In the genomic region with DNA sequence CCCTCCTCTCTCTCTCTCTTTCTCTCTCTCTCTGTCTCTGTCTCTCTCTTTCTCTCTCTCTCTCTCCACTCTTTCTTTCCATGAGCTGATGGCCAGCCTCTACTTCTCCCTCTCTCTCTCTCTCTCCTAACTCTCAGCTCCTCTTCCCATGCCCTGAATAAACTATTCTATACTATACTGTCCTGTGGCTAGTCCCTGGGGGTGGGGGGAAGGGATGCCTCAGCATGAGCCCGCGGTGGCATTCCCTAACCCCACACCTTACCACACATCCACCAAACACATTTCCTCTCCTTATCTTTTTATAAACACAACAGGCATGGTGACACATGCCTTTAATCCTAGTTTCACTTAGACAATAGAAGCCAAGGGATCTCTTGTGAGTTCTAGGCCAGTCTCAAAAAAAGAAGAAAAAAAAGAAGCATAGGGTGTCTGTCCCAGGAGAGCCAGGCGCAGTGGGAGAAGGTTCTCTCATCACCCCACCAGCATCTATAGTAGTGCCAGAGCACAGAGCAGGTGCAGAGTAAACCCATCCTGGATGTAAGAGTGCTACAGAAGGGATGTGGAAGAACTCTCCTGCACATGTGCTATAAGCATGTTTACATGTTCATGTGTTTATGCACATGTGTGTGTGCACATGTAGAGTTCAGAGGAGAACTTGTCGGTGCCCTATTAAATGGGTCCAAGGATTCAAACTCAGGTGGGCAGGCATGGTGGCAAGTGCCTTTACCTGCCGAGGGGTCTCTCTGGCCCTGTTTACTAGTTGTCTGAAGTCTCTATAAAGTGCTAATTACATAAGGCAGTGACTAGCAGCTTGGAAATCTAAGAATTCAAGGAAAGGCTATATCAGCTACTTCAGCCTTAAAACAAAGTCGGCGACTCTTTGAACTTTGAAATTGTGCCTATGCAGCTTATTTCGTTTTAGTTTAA, we compare ENCODE assay signal across 8 mouse cellular contexts. TPM values are rescaled to one million over a fixed set of nuclear protein-coding genes. Genes with fewer than 3 reads are reported as not detected.
DNase-seq lines count a peak whose midpoint lies in the region; ATAC-seq and TF ChIP-seq lines count a peak whose summit lies in the region.

No protein-coding gene starts in this region.

- no peak; the same call in 1 of the 2 replicates for ATAC-seq in kidney, postnatal 0 days (replicated peaks; ENCODE audit: low FRiP score, low read depth)
- ATAC-seq in embryonic facial prominence, embryonic 11.5 days (replicated peaks; ENCODE audit: insufficient number of reproducible peaks, low FRiP score, low TSS enrichment, low read depth), result no peak; the same call in 1 of the 2 replicates
- peak; percentile 31; the same call in 1 of the 2 replicates for ATAC-seq in hindbrain, postnatal 0 days
- ATAC-seq in midbrain, postnatal 0 days (ENCODE audit: low FRiP score), result no peak
- ATAC-seq in cerebellum, adult (ENCODE audit: insufficient number of reproducible peaks, low FRiP score, low TSS enrichment), result no peak

- no peak overlapping the region for H3K27ac ChIP-seq in kidney, postnatal 0 days
- no peak overlapping the region for H3K27ac ChIP-seq in embryonic facial prominence, embryonic 11.5 days (replicated peaks; ENCODE audit: low read depth, low read length)
- H3K27ac ChIP-seq in hindbrain, postnatal 0 days, result no peak overlapping the region
- no peak overlapping the region for H3K27ac ChIP-seq in midbrain, postnatal 0 days (ENCODE audit: low read depth, low read length)

- H3K9me3 ChIP-seq in kidney, postnatal 0 days (replicated peaks; ENCODE audit: low read length), result no peaks in the 10 kb centered on the region
- H3K9me3 ChIP-seq in embryonic facial prominence, embryonic 11.5 days (replicated peaks; ENCODE audit: control insufficient read depth, low read length), result no peaks in the 10 kb centered on the region
- no peaks in the 10 kb centered on the region for H3K9me3 ChIP-seq in hindbrain, postnatal 0 days (ENCODE audit: low read length)
- no peaks in the 10 kb centered on the region for H3K9me3 ChIP-seq in midbrain, postnatal 0 days (ENCODE audit: low read length)

- peaks cover 6% of the 10 kb centered on the region; the same call in 1 of the 2 replicates for H3K4me1 ChIP-seq in kidney, postnatal 0 days (replicated peaks; ENCODE audit: insufficient read depth, low read length)
- H3K4me1 ChIP-seq in embryonic facial prominence, embryonic 11.5 days (ENCODE audit: control insufficient read depth, insufficient read depth, low read length), result no peaks in the 10 kb centered on the region
- H3K4me1 ChIP-seq in hindbrain, postnatal 0 days (ENCODE audit: insufficient read depth, low read length), result no peaks in the 10 kb centered on the region
- H3K4me1 ChIP-seq in midbrain, postnatal 0 days (ENCODE audit: insufficient read depth, low read length), result peaks cover 5% of the 10 kb centered on the region; the same call in 1 of the 2 replicates

- H3K4me2 ChIP-seq in kidney, postnatal 0 days (ENCODE audit: low read length), result peak overlapping the region; percentile 78
- H3K4me2 ChIP-seq in embryonic facial prominence, embryonic 11.5 days (ENCODE audit: low read depth, low read length), result no peak overlapping the region; the same call in 1 of the 2 replicates
- peak overlapping the region; percentile 80 for H3K4me2 ChIP-seq in hindbrain, postnatal 0 days (ENCODE audit: low read depth, low read length)
- peak overlapping the region; percentile 64 for H3K4me2 ChIP-seq in midbrain, postnatal 0 days (ENCODE audit: low read depth, low read length, poor library complexity, severe bottlenecking)

- peaks cover 14% of the 10 kb centered on the region; the same call in 1 of the 2 replicates for H3K36me3 ChIP-seq in kidney, postnatal 0 days (ENCODE audit: insufficient read depth, low read length)
- H3K36me3 ChIP-seq in embryonic facial prominence, embryonic 11.5 days (replicated peaks; ENCODE audit: control insufficient read depth, insufficient read depth, low read depth, low read length), result no peaks in the 10 kb centered on the region; the same call in 1 of the 2 replicates
- H3K36me3 ChIP-seq in hindbrain, postnatal 0 days (ENCODE audit: insufficient read depth, low read length), result peaks cover 13% of the 10 kb centered on the region
- peaks cover 5% of the 10 kb centered on the region; the same call in 1 of the 2 replicates for H3K36me3 ChIP-seq in midbrain, postnatal 0 days (ENCODE audit: insufficient read depth, low read length)

- WGBS in kidney, postnatal 0 days, result 51% methylated on average over 8 of the region's 8 CpGs
- 48% methylated on average over 8 of the region's 8 CpGs for WGBS in embryonic facial prominence, embryonic 11.5 days
- 55% methylated on average over 8 of the region's 8 CpGs for WGBS in hindbrain, postnatal 0 days
- 50% methylated on average over 8 of the region's 8 CpGs for WGBS in midbrain, postnatal 0 days

- DNase-seq in kidney, postnatal 0 days (ENCODE audit: low spot score), result no peak
- no peak for DNase-seq in kidney, postnatal 10 days
- DNase-seq in embryonic facial prominence, embryonic 11.5 days (ENCODE audit: low spot score), result no peak
- no peak for DNase-seq in hindbrain, postnatal 0 days (ENCODE audit: low spot score)
- DNase-seq in midbrain, postnatal 0 days (ENCODE audit: low spot score), result no peak
- DNase-seq in layer of hippocampus, postnatal 36 days, result no peak
- no peak for DNase-seq in gastrocnemius, adult 8-10 months (ENCODE audit: low spot score in 2 of 2)

- no peaks in the 10 kb centered on the region for H3K27me3 ChIP-seq in kidney, postnatal 0 days (ENCODE audit: insufficient read depth, low read length)
- no peaks in the 10 kb centered on the region for H3K27me3 ChIP-seq in embryonic facial prominence, embryonic 11.5 days (ENCODE audit: control insufficient read depth, insufficient read depth, low read length)
- H3K27me3 ChIP-seq in hindbrain, postnatal 0 days (ENCODE audit: insufficient read depth, low read length), result no peaks in the 10 kb centered on the region
- no peaks in the 10 kb centered on the region for H3K27me3 ChIP-seq in midbrain, postnatal 0 days (ENCODE audit: insufficient read depth, low read length)

- peak overlapping the region; percentile 92; the same call in 1 of the 2 replicates for H3K9ac ChIP-seq in kidney, postnatal 0 days (ENCODE audit: low read depth, low read length)
- H3K9ac ChIP-seq in embryonic facial prominence, embryonic 11.5 days (replicated peaks; ENCODE audit: low read length), result peak overlapping the region; percentile 79; the same call in 1 of the 2 replicates
- peak overlapping the region; percentile 69; the same call in 1 of the 2 replicates for H3K9ac ChIP-seq in hindbrain, postnatal 0 days (replicated peaks; ENCODE audit: low read length)
- H3K9ac ChIP-seq in midbrain, postnatal 0 days (replicated peaks; ENCODE audit: low read length, poor library complexity, severe bottlenecking), result no peak overlapping the region

- peak overlapping the region; percentile 93 for H3K4me3 ChIP-seq in kidney, postnatal 0 days (replicated peaks; ENCODE audit: low read depth, low read length)
- H3K4me3 ChIP-seq in embryonic facial prominence, embryonic 11.5 days (ENCODE audit: low read depth, low read length), result peak overlapping the region; percentile 70
- peak overlapping the region; percentile 80 for H3K4me3 ChIP-seq in hindbrain, postnatal 0 days (ENCODE audit: low read length)
- H3K4me3 ChIP-seq in midbrain, postnatal 0 days (ENCODE audit: low read depth, low read length), result peak overlapping the region; percentile 85

- TF ChIP-seq CTCF in kidney, postnatal 0 days (IDR thresholded peaks at IDR 0.05; ENCODE audit: low read depth), result no peak
- no peak for TF ChIP-seq CTCF in hindbrain, postnatal 0 days (IDR thresholded peaks at IDR 0.05; ENCODE audit: low read depth)
- no peak for TF ChIP-seq CTCF in midbrain, postnatal 0 days (IDR thresholded peaks at IDR 0.05)

RNA-seq across cellular contexts. Expression of a gene that starts 3.1 kb away (rescaled TPM):
- 294 and 311 TPM in 2 replicates for polyA plus RNA-seq in kidney, postnatal 0 days (2015; fragmentation: Nextera tagmentation; extraction: Ambion mirVana)
- 184 and 201 TPM in 2 replicates for polyA plus RNA-seq in embryonic facial prominence, embryonic 11.5 days (2014; fragmentation: Nextera tagmentation; extraction: Ambion mirVana)
- total RNA-seq in hindbrain, postnatal 0 days (2014; rRNA removed), result 247 and 307 TPM in 2 replicates
- polyA plus RNA-seq in hindbrain, postnatal 0 days (2015; fragmentation: Nextera tagmentation; extraction: Ambion mirVana), result 209 and 210 TPM in 2 replicates
- 236 and 250 TPM in 2 replicates for total RNA-seq in midbrain, postnatal 0 days (2014; rRNA removed)
- 196 and 210 TPM in 2 replicates for polyA plus RNA-seq in midbrain, postnatal 0 days (2015; fragmentation: Nextera tagmentation; extraction: Ambion mirVana)
- 10 to 100 TPM; 97.1 to 98.9 TPM for total RNA-seq in layer of hippocampus, postnatal 36 days (2021)
- 10 to 100 TPM; 41.5 to 44.9 (median 43.1) TPM for total RNA-seq in gastrocnemius, adult 8-10 months (2022)

RNA-seq across cellular contexts. Expression of a gene that starts 25.2 kb away (rescaled TPM):
- 35.1 and 35.9 TPM in 2 replicates for polyA plus RNA-seq in kidney, postnatal 0 days (2015; fragmentation: Nextera tagmentation; extraction: Ambion mirVana)
- polyA plus RNA-seq in embryonic facial prominence, embryonic 11.5 days (2014; fragmentation: Nextera tagmentation; extraction: Ambion mirVana), result 62.1 and 73.3 TPM in 2 replicates
- total RNA-seq in hindbrain, postnatal 0 days (2014; rRNA removed), result 119 and 131 TPM in 2 replicates
- polyA plus RNA-seq in hindbrain, postnatal 0 days (2015; fragmentation: Nextera tagmentation; extraction: Ambion mirVana), result 29.4 and 29.8 TPM in 2 replicates
- 103 and 120 TPM in 2 replicates for total RNA-seq in midbrain, postnatal 0 days (2014; rRNA removed)
- 29.7 and 30.4 TPM in 2 replicates for polyA plus RNA-seq in midbrain, postnatal 0 days (2015; fragmentation: Nextera tagmentation; extraction: Ambion mirVana)
- 100 to 1,000 TPM; 109 to 111 TPM for total RNA-seq in layer of hippocampus, postnatal 36 days (2021)
- total RNA-seq in gastrocnemius, adult 8-10 months (2022), result 100 to 1,000 TPM in 1 of 4 experiments, 10 to 100 TPM in 3; 91.9 to 112 (median 94.6) TPM

RNA-seq across cellular contexts. Expression of a gene that starts 25.9 kb away (rescaled TPM):
- polyA plus RNA-seq in kidney, postnatal 0 days (2015; fragmentation: Nextera tagmentation; extraction: Ambion mirVana), result 164 and 173 TPM in 2 replicates
- 77.4 and 82.0 TPM in 2 replicates for polyA plus RNA-seq in embryonic facial prominence, embryonic 11.5 days (2014; fragmentation: Nextera tagmentation; extraction: Ambion mirVana)
- 45.1 and 59.2 TPM in 2 replicates for total RNA-seq in hindbrain, postnatal 0 days (2014; rRNA removed)
- 189 and 198 TPM in 2 replicates for polyA plus RNA-seq in hindbrain, postnatal 0 days (2015; fragmentation: Nextera tagmentation; extraction: Ambion mirVana)
- total RNA-seq in midbrain, postnatal 0 days (2014; rRNA removed), result 46.7 and 66.0 TPM in 2 replicates
- 187 and 205 TPM in 2 replicates for polyA plus RNA-seq in midbrain, postnatal 0 days (2015; fragmentation: Nextera tagmentation; extraction: Ambion mirVana)
- total RNA-seq in layer of hippocampus, postnatal 36 days (2021), result 100 to 1,000 TPM in 1 of 2 experiments, 10 to 100 TPM in 1; 91.0 to 111 TPM
- 10 to 100 TPM; 83.0 to 95.4 (median 86.1) TPM for total RNA-seq in gastrocnemius, adult 8-10 months (2022)

RNA-seq across cellular contexts. Expression of a gene that starts 27.0 kb away (rescaled TPM):
- polyA plus RNA-seq in kidney, postnatal 0 days (2015; fragmentation: Nextera tagmentation; extraction: Ambion mirVana), result 53.7 and 65.4 TPM in 2 replicates
- polyA plus RNA-seq in embryonic facial prominence, embryonic 11.5 days (2014; fragmentation: Nextera tagmentation; extraction: Ambion mirVana), result 82.2 and 89.3 TPM in 2 replicates
- total RNA-seq in hindbrain, postnatal 0 days (2014; rRNA removed), result 93.4 and 100 TPM in 2 replicates
- 56.0 and 57.1 TPM in 2 replicates for polyA plus RNA-seq in hindbrain, postnatal 0 days (2015; fragmentation: Nextera tagmentation; extraction: Ambion mirVana)
- 59.6 and 80.3 TPM in 2 replicates for total RNA-seq in midbrain, postnatal 0 days (2014; rRNA removed)
- 38.9 and 46.8 TPM in 2 replicates for polyA plus RNA-seq in midbrain, postnatal 0 days (2015; fragmentation: Nextera tagmentation; extraction: Ambion mirVana)
- 100 to 1,000 TPM; 250 to 265 TPM for total RNA-seq in layer of hippocampus, postnatal 36 days (2021)
- 10 to 100 TPM; 13.5 to 19.0 (median 16.6) TPM for total RNA-seq in gastrocnemius, adult 8-10 months (2022)

RNA-seq across cellular contexts. Expression of a gene that starts 30.7 kb away (rescaled TPM):
- 27.4 and 28.9 TPM in 2 replicates for polyA plus RNA-seq in kidney, postnatal 0 days (2015; fragmentation: Nextera tagmentation; extraction: Ambion mirVana)
- 3.7 and 4.0 TPM in 2 replicates for polyA plus RNA-seq in embryonic facial prominence, embryonic 11.5 days (2014; fragmentation: Nextera tagmentation; extraction: Ambion mirVana)
- not detected in 2 replicates for total RNA-seq in hindbrain, postnatal 0 days (2014; rRNA removed)
- 0.44 and 1.3 TPM in 2 replicates for polyA plus RNA-seq in hindbrain, postnatal 0 days (2015; fragmentation: Nextera tagmentation; extraction: Ambion mirVana)
- total RNA-seq in midbrain, postnatal 0 days (2014; rRNA removed), result 0.60 TPM in 1 of 2 replicates, not detected in the other
- polyA plus RNA-seq in midbrain, postnatal 0 days (2015; fragmentation: Nextera tagmentation; extraction: Ambion mirVana), result 0.46 TPM in 1 of 2 replicates, not detected in the other
- under 1 TPM in 1 of 2 experiments, not detected in 1; 0.63 TPM for total RNA-seq in layer of hippocampus, postnatal 36 days (2021)
- not detected for total RNA-seq in gastrocnemius, adult 8-10 months (2022)
